Mouse (Mus musculus) adrenal gland, postnatal 4 days (tissue): ENCODE measurements around the gene Rrp1b. TPM values are rescaled to one million over a fixed set of nuclear protein-coding genes. Genes with fewer than 3 reads are reported as not detected.

ENCODE experiments used
- DNase-seq, 2 experiments: peaks; one replicate each; pipeline ENCODE4 v3.0.0; 2021 to 2022; ENCODE audit warnings: low spot score in 2 of 2, mixed read lengths in 2 of 2
- long read RNA-seq, 2 experiments: library from polyadenylated mRNA; stranded (forward); transcript quantifications; one replicate each; pipeline ENCODE4 v2.0.0; 2021
- total RNA-seq, 2 experiments: library from RNA; stranded (reverse); gene quantifications; 2 replicates each; pipeline ENCODE4 v1.2.3; 2021

The Rrp1b gene
- total RNA-seq, result 10 to 100 TPM; 29.2 to 35.3 TPM
- long read RNA-seq, experiment 1, partial matches to known transcripts, result 0 of 1 reads
- long read RNA-seq, experiment 1, other reads (novel, unspliced or antisense), result 1 of 1 reads
- long read RNA-seq, experiment 2, partial matches to known transcripts, result 2 of 4 reads
- long read RNA-seq, experiment 2, other reads (novel, unspliced or antisense), result 2 of 4 reads

DNA sequence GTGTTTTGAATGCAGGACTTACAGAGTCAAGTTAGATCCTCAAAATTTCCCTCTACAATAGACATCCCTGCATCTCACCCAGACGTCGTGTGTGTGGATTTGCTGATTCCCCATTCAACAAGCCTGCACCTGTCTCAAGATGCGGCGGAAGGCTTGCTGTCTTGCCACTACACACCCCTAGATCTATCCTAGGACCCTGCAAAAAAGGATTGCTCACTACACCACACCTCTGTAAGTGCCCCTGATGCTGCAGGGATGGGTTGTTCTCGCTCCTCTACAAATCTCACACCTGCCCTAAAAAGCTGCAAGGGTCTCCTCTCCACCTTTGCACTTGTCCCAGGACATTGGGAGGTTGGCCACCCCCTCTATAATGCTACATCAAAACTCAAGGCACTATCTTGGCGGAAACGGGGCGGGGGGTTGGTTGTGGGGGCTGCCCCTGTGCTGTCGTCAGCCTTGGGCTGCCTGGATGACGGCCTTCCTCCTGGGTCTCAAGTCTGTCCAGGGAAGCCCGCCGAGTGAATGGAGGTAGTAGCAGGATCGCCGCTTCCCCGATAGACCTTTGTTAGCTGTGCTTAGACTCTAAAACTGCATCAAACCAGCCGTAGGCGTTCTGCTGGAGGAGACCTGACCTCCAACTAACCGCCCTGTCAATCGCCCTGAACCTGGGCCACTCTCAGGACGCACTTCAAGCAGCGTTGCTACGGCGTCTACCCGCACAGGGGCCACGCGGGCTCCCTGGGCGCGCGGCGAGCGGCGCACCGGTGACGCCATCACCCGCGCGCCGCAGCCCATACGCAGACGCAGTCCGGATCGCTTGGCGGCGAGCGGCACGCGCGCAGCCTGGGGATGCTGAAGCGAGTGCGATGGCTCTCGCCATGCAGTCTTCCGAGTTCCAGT is at the start of gene Rrp1b, which contains the start of gene Hsf2bp:
Rrp1b (plus strand) TSS at position 492 of the 900 bp plus-strand sequence.
Hsf2bp (minus strand) TSS at position 741 of the 900 bp plus-strand sequence.
- DNase-seq, result peak; percentile 40 to 51

DNA sequence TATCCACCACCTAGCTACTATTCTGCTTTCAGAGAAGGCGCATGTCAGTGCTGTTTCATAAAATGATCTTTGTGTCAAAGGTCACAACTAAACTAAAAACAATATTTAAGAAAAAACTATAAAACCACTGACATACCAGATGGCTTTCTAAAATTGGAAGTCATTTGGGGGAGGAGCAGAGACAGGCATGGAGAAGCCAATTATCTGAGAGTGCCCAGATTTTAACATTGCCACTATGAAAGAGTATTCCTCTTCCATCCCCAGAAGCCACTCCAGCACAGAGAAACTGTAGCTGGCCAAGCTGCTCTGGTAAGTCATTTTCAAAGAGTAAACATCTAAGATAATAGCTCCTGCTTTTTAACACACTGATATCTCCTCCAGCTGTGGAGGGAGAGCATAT is 49.0 kb upstream of the Rrp1b start:
- DNase-seq, result no peak

- no peak for DNase-seq
These were observed 46.9 kb upstream of the Rrp1b start for GRCm38 (mm10) chr17:31989035-31989434.

DNA sequence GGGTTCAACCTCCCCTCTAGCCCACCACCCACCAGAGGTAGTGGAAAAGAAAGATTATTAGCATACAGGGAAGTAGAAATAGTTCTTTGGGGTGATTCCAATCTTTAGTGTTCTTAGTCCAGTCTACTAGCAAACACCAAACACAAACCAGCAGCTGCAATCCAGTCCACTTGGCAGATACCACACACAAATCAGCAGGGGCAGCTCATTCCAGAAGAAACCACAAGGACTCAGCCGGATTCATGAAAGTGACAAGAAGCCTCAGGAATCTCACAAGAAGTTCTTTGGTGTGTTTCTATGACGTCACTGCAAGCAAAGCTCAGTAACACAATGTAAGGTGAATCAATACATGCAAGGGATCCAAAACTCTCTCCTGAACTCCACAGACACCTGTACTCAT is 43.9 kb upstream of the Rrp1b start:
- no peak for DNase-seq

DNA sequence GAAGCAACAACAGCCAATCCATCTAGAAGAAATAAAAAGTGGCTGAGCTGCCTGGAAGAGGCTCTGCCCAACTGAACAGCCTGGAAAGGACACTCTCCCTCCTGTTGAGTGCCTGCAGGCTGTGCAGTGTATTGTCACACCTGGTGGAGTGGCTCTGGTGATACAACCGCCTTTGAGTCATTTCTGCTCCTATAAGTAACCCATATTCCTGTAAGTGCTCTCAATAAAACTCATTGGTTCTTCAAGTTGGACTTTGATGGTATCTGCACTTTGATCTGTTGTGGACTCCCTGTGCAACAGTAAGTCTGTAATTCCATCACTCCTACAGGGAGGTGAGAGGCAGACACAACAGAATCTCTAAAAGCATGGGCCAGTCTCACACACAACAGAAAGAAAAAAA is 42.5 kb upstream of the Rrp1b start:
- no peak for DNase-seq

- DNase-seq, result no peak
These were observed 41.8 kb upstream of the Rrp1b start for GRCm38 (mm10) chr17:31994132-31994531.

DNA sequence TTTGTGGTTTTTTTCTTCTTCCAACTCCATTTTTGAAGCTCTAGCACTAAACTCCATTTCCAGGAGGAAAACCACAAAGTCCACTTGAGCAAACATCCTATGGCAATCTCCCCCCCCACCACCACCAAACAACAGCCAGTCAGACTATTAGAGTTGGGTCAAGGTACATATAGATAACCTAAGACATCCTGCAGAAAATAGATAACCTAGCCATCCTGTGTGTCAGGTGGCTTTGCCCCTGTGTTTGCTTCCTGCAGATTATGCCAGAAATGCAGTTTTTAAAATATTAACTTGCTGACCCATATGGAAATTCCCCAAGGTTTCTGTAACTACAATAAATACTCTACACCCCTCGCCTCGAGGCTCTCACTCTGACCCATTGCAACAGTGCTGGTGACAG is 40.1 kb upstream of the Rrp1b start:
- no peak for DNase-seq

DNA sequence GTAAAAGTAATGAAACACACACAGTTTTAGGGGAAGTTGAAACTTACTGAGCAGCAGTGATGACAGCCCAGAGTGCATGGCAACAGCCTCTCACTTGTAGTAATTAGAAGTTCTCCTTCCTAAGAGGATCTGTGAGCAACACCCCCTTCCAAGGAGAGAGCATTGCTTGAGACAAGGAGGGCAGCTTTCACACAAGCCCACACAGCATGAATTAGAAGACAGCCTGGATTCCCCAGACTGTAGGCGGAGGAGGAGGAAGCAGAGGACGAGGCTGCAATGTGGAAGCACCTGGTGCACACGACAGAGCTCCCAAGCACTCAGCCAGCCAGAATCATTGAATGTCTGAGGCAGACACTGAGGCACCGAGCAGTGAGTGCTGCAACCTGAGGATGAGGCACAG is 39.6 kb upstream of the Rrp1b start:
- DNase-seq, result no peak

- no peak for DNase-seq
These were observed 37.5 kb upstream of the Rrp1b start for GRCm38 (mm10) chr17:31998351-31998750.

DNA sequence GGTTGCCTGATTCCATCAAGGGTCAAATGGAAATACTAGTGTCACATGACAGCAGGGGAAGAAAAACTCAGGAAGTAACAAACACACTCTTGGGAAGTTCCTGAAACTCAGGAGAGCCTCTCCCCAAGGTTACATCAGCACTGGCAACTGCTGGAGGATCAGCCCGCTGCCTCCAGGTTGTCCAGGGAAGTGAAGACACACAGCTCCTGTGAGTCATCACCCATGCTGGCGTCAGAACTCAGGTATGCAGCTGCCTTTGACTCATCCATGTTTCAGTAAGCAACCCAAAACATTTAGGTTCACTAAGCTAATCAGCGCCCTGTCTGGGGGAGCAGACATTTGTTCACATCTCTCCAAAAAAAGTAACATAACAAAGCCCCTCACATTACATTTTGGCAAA is 32.6 kb upstream of the Rrp1b start:
- no peak for DNase-seq

- DNase-seq, result no peak
These were observed 29.1 kb upstream of the Rrp1b start for GRCm38 (mm10) chr17:32006800-32007199.

- DNase-seq, result no peak
These were observed 24.2 kb upstream of the Rrp1b start for GRCm38 (mm10) chr17:32011694-32012093.

DNA sequence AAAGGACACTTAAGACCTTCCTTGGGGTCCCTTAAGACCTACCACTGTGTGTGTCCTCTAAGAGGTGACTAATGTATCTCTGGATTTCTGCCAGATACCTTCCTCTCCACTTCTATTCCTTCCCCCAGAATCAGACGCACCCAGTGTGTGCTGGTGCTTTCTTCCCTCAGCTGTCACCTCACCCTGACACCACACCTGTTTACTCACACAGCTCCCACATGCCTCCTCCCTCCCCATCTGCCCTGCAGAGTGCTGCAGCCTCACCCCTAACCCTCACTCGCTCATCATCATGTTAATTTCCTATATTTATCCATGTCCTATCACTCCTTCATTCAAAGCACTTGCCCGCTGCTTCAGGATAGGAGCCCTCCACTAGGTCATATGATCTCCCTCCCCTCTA is 23.6 kb upstream of the Rrp1b start:
- DNase-seq, result no peak

DNA sequence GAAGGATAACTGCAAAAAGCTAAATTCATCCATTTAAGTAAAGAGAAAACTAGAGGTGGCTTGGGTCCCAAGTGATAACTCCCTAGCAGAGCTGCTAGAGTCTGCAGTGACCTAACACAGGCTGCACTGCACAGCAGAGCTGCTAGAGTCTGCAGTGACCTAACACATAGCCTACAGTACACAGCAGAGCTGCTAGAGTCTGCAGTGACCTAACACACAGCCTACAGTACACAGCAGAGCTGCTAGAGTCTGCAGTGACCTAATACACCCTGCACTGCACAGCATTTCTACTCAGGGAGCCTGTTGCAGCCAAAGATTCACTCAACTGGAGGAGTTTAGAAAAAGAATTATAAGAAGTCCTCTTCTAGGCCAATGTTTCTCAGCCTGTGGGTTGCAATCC is 22.2 kb upstream of the Rrp1b start:
- DNase-seq, result no peak

DNA sequence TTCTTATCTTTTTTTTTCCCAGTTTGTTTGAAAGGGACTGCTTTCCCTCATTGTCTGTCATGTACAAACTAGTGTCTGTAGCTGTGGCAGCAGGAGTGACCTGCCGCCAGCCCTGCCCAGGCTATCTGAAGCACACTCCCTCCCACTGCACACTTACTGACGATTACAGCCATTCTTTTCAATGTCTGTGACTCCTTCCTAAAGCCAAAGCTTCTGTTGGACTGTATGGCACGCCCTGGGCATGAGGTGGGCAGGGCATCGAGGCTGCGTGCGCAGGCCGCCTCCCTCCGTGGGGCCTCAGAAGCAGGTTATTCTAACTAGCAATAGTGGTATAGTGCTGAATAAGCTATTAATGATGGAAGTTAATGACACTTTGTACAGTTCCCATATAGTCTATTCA is 19.4 kb upstream of the Rrp1b start:
- DNase-seq, result no peak

GRCm38 (mm10) chr17:32018127-32018894 is 17.6 kb upstream of the Rrp1b start:
- DNase-seq, result no peak

GRCm38 (mm10) chr17:32021981-32022380 is 13.9 kb upstream of the Rrp1b start:
- DNase-seq, result no peak

GRCm38 (mm10) chr17:32022551-32022950 is 13.3 kb upstream of the Rrp1b start:
- no peak for DNase-seq

- DNase-seq, result no peak
These were observed 12.8 kb upstream of the Rrp1b start for GRCm38 (mm10) chr17:32023088-32023487.

DNA sequence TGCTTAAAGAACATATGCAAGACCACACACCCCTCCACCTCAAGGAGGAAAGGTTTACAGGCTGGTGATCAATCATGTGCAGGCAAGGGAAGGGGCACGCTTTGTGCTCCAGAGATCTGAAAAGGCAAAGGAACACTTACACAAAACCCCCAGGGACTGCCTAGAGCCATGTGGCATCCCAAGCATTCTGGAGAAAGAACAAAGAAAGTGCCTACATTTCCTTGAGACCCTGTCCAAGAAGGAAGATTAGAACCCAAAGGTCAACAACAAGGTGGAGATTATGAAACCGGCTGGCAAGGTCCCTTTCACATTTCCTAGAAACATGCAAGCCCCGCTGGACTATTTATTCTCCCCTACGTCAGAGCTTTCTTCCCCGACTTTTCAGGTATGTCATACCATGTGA is 11.2 kb upstream of the Rrp1b start:
- no peak for DNase-seq

GRCm38 (mm10) chr17:32025386-32025785 is 10.5 kb upstream of the Rrp1b start:
- DNase-seq, result peak in 1 of 2 experiments; percentile 44

DNA sequence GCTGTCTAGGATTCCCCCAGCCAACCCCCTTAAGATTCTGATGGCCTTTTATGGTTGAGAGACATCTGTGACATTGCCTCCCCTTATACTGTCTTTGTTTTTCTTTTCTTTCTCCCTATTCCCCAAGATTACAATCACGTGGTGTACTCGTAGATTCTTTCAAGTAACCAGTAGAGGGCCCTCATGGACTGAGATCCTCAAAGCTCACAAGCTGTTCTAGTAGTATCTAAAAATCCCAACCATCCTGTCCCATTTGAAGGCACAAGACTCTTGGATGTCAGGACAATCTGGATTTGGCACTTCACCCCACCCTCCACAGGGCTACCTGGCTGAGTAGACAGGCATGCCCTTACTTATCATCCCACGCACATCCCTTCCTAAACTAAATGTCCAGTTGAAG is 8.2 kb upstream of the Rrp1b start:
- DNase-seq, result no peak
